Mouse (Mus musculus) layer of hippocampus, adult 2 months (tissue): ENCODE measurements at regions not wholly inside any gene's neighbourhood (a gene's known extent, or its start where the extent isn't known, plus 50 kb on each side); places are given as distances from the start of the nearest gene placed in this dataset.
"Not testable (repeated sequence)": the region's sequence is repeated elsewhere in the genome, so short reads cannot be mapped to it uniquely, and the experiment has no call there.

Experiments used
- DNase-seq, 2 experiments: peaks; one replicate each; pipeline ENCODE4 v3.0.0; 2022; ENCODE audit warnings: low spot score in 2 of 2
- H3K27ac ChIP-seq: fragments of 200-600 bp; 2 replicates; pipeline ENCODE4 v1.8.1; 2022
- H3K4me3 ChIP-seq: fragments of 200-600 bp; 2 replicates; pipeline ENCODE4 v1.8.1; 2022; ENCODE audit warnings: mild to moderate bottlenecking
- CTCF ChIP-seq: fragments of 200-600 bp; conservative IDR thresholded peaks from 2 replicates; pipeline ENCODE4 v1.8.1; 2022; ENCODE audit warnings: antibody characterized with exemption, mild to moderate bottlenecking, moderate library complexity

DNA sequence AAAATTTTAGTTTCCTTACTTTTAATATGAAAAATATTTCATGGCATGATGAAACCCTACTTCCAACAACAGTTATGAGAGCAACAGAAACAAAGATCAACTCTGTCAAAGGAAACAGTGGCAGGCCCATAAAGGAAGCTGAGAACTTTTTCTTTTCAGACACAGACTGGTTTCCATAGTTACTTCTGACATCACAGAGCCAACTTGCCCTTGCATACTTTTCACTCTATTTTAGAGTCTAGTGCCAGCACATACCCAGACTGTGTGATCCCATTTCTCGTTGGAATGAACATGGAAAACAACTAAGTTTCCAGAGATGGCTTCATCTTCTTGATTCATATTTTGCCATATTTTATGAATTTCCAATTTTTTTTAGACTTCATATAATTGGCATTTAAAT is 150.8 kb upstream of the Ptgfr start:
- no peak for DNase-seq
- Histone ChIP-seq H3K27ac (no peak overlapping the region), H3K4me3 (no peak overlapping the region)
- TF ChIP-seq CTCF = no peak

DNA sequence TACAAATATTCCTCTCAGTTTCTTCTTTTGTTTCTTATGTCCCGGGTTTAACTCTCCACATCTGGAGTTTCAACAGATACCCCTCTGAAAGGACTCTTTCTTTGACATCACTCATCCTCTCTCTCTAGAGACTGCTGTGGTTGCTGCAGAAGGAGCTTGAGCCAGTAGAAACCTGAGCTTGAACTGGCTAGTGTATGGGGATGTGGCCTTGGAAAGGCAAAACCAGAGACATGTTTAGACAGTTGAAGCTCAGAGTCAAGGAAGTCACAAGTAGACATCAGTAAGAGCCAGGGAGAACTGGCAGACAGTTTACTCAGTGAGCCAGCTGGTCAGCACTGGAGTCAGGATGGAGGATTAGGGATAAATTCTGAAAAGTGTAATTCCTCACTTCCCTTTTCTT is 140.7 kb upstream of the Ptgfr start:
- Histone ChIP-seq H3K27ac (no peak overlapping the region), H3K4me3 (no peak overlapping the region)
- no peak for TF ChIP-seq CTCF
- no peak for DNase-seq

DNA sequence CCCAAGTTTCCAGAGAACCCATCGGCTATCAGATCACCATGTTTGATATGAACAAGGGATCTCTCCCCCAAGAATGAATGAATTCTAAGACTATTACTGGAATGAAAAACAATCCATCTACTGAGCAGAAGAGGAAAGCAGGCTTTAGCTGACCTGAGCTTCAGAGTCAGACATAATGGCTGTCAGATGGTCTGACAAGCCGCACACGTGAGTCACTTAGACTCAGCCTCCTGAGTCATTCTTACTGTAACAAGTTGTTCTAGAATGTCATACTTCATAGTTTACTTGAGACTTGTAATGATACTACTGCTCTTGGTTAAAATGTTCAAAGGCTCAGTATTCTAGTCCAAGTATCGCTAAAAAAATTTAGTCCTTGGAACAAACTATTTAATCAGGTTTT is 140.2 kb upstream of the Ptgfr start:
- H3K27ac ChIP-seq = no peak overlapping the region
- DNase-seq = no peak
- no peak overlapping the region for H3K4me3 ChIP-seq
- no peak for TF ChIP-seq CTCF

DNA sequence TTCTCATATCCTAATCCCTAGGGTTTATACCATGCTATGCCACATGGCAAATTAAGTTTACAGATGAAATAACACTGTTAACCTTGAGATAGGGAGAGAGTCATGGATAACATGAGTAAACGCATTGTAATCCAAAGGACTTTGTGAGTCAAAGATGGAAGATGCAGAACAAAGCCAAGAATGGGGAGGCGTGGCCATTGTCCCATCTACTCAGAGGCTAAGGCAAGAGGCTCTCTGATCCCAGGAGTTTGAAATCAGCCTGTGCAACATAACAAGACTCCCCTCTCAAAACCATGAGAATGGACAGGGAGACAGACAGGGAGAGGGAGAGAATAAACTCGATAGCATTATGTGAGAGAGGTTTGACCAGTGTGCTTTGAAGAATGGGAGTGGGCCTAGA is 112.4 kb upstream of the Ptgfr start:
- TF ChIP-seq CTCF = no peak
- no peak overlapping the region for H3K27ac ChIP-seq
- H3K4me3 ChIP-seq = no peak overlapping the region
- DNase-seq = no peak

DNA sequence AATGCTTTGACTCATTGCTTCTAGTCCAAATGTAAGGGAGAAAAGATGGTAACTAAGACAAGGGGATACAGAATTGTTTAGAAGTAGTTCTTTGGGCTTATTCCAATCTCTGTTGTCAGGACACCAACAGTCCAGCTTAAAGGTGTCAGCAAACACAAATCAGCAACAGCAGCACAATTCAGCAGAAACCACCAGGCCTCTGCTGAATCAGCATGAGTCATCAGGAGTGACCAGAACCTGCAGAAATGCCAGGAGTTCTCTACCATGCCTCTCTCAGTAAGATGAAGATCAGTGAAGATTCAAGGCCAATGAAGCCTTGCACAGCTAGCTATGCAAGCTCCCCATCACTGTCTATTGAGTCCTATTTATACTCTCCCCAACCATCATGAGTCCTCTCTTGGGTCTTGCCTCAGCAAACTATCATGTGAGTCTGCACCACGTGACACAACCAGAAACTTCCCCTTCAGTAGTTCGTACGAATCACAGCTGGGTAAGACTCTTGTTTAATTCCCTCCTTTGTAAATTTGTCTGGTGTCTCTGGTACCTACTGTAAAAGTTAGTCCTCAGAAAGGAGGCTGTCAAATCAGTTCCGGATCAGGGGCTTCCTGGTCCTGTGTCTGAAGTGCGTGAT is 110.7 kb upstream of the Ptgfr start:
- no peak for DNase-seq
- Histone ChIP-seq H3K27ac (no peak overlapping the region), H3K4me3 (no peak overlapping the region)
- no peak for TF ChIP-seq CTCF

DNA sequence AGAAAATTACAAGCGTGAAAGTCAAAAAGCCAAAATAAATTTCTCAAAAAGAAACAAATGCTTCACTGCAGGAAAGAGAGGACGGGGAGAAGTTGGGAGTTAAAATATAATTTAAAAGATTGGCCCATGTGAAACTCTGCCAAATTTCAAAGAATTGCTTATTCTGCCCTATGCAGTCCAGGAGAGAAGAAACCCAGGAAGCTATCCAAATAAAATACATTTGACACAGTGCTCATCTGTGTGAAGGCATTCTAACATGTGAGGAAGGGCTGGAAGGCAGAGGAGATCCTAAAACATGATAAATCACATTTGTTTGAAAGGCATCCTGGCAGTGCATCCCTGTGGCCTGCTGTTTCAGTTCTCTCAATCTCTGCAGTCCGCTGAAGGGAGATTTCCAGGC is 108.5 kb upstream of the Ptgfr start:
- no peak overlapping the region for H3K27ac ChIP-seq
- no peak for TF ChIP-seq CTCF
- DNase-seq = no peak
- no peak overlapping the region for H3K4me3 ChIP-seq

DNA sequence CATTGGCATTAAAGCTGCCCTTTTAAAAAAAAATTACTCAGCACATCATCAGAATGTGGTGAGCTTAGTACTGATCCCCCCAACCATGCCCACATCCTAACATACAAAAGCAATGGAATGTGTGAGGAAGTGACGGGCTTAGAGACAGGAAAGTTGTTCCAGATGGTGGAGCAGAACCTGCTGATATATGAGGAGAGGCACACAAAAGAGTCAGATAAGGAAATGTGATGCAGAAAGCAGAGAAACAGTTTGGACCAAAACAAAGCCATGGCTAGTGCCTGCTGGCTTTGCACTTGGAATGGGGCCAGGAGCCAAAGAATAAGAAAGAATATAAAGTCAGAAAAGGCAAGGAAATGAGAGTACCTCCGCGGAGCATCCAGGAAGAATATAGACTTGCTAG is 106.1 kb upstream of the Ptgfr start:
- TF ChIP-seq CTCF = no peak
- no peak overlapping the region for H3K4me3 ChIP-seq
- DNase-seq = no peak
- H3K27ac ChIP-seq = no peak overlapping the region

DNA sequence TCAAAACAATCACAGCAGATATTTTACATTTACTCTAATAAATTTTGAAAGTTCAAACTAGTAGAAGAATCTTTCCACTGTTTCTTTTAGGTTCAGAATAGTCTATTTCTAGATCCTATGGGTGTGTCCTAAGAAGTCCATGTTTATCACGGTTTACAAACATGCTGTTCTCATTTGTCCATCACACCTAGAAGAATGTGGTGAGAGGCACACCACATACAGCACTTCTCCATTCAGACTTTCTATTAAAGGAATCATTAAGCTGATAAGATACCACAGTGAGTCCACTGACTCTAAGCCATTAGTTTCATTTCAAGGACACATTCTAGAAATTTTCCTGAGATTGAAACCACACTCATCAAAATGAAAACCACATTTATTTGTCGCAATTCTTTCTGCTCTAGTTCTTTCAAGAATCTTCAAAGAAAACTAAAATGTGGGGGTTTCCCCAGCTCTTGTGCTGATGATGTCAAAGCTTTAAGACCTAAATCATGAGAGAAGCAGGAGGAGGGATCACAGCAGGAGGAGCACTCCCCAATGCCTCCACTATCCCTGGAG is 101.1 kb upstream of the Ptgfr start:
- TF ChIP-seq CTCF = no peak
- no peak overlapping the region for H3K4me3 ChIP-seq
- DNase-seq = no peak
- no peak overlapping the region for H3K27ac ChIP-seq

DNA sequence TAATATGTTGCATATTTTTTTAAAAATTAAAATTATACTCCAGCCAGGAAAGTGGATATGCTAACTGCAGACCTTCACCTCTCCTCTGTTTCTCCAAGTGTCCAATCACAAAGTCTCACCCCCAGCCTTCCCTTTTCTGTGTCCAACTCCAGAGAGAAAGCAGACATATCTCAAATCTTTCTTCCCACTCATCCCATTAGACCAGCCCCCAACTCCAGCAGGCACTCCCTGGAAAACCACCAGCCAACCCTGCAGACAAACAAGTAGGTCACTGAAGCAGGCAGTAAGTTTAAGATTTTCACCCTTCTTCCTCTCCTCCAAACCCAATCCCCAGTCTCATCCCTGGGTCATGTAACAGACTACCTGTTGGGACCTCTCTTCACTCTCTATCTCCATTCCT is 94.2 kb upstream of the Ptgfr start:
- no peak for DNase-seq
- H3K27ac ChIP-seq = no peak overlapping the region
- no peak for TF ChIP-seq CTCF

DNA sequence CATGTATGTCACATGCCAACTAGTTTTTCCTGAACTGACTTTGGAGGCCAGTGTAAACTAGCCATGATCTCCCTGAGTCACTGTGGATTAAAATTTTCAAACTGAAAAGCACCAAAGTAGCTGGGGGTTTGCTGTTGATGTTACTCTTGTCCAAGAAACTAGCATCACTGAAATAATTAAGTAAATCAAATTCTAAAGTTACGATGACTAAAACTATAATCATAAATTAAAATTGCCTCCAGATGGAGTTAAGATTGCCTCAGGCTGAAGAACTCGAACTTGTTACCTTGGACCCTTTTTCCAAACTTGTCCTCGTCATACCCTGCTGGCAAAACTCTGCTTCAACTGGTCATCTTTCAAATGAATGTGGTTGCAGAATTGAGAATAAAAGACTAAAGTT is 93.7 kb upstream of the Ptgfr start:
- no peak for DNase-seq
- Histone ChIP-seq H3K4me3 (no peak overlapping the region), H3K27ac (no peak overlapping the region)
- TF ChIP-seq CTCF = no peak

More for the DNA sequence above, 94.2 kb upstream of the Ptgfr start:
- no peak overlapping the region for H3K4me3 ChIP-seq

DNA sequence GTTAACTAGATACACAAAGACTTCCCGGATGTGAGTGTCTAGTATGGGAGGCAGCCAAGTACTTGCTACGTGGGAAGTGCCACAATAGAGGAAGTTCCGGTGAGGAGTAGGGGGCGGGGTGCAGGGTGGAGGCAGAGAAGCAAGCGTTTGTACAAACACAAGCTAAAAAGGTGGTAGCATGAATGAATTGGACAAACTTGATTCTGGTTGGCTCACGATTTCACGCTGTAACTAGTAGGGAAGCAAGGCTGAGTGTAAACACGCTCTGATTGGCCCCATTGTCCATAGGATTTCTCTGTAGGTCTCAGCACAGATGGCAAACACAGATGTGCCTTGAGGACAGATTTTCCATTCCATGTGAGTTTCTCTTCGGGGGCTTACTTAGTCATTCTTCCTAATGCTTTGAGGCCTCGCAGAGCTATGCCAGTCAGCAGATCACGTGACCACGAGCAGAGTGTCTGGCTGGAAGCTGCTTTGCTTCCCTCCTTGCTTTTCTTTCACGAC is 76.6 kb upstream of the Ptgfr start:
- Histone ChIP-seq H3K27ac (no peak overlapping the region), H3K4me3 (no peak overlapping the region)
- no peak for DNase-seq
- no peak for TF ChIP-seq CTCF

DNA sequence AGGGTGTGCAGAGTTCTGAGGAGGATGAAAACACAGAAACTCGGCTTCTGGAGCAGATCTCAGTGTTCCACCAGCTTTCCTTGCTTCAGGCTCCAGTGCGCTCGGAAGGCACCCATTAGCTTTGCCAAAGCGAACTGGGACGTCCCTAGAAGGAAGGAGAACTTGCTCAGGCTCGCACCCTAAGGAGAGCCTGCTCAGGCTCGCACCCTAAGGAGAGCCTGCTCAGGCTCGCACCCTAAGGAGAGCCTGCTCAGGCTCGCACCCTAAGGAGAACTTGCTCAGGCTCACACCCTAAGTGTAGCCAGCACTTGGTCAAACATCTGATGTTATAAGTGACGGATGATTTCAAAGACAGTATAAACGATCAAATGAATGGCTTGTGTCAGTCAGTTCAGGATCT is 74.9 kb upstream of the Ptgfr start:
- not testable (repeated sequence) for H3K27ac ChIP-seq, DNase-seq, H3K4me3 ChIP-seq

DNA sequence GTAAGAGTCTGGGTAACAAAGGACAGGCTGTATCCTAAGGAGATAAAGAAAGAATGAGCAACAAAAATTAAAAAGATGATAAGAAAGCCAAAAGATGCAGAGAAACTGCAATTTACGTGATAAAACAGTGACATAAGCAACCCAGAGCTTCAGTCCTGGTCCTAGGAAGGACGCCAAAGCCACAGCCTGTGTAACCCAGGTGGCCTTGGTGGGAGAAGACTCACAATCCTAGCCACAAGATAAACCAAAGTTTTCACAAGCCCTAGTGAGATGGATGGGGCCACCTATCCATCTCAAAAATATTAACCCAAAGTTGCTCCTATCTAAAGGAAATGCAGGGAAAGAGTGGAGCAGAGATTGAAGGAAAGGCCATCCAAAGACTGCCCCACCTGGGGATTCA is 73.4 kb upstream of the Ptgfr start:
- Histone ChIP-seq H3K27ac (no peak overlapping the region), H3K4me3 (no peak overlapping the region)
- no peak for TF ChIP-seq CTCF
- no peak for DNase-seq

DNA sequence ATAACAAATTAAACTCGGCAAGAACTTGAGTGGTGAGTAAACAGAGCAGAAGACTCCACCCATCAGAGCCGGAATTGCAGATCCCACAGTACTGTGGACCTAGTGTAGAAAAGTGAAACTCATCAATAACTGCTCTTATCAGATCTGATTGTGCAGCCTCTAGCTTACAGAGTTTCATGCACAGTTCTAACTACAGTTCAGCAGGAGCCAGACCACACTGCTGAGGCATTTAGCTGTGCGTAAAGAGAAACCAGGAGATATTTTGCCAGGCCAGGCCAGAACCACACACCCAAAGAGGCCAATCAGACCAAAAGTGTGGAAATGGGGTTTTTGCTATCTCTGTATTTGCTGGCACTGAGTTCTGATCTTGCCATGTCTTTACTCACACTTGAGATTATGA is 71.9 kb upstream of the Ptgfr start:
- no peak for DNase-seq
- no peak overlapping the region for H3K4me3 ChIP-seq
- no peak for TF ChIP-seq CTCF
- no peak overlapping the region for H3K27ac ChIP-seq
